Mouse (Mus musculus): ENCODE data around the gene Ocm. TPM values are rescaled to one million over a fixed set of nuclear protein-coding genes. Genes with fewer than 3 reads are reported as not detected.

Gene Ocm
- polyA plus RNA-seq (2014; fragmentation: Illumina TruSeq; extraction: RNeasy Lipid Tissue Mini Kit (QIAGEN cat#74804); ENCODE audit: low read depth, low replicate concordance), result not detected

DNA sequence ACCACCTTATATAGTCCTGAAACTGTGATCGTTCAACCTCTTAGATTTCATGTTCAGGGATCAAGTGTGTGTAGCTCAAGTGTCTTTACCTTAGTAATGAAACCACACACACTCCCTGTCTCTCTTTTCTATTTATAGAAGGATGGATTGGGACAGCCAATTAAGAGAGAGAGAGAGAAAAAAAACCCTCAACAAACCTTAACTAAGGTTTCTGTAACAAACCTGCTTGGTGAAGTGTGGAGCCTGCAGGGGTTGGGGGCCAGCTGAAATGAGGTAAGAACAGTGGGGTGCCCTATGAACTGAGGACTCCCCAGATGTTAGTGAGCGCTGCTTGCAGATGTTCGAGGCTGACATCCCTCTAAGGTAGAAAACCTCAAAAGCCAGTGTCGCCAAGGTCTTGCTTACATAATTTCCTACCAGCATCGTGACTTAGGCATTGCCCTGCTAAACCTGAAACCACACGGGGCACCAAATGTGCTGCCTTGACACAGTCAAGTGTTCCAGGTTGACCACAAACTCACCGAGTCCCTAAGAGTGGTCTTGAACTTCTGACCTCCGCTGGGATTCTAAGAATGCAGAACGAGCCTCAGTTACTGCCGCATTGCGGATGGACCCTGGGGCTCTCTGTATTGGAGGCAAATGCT lies at the start of gene Ocm:
Ocm (minus strand) TSS at position 51 of the 644 bp plus-strand sequence.

GRCm38 (mm10) chr5:144014551-144015311 lies 11.7 kb downstream of the Ocm start, which contains the start of gene Ccz1:
Gene Ccz1 (minus strand): TSS chr5:144014877.

Other genes with a start within 250 kb of the Ocm start
- 21.9 TPM for gene Eif2ak1, start 208.9 kb downstream of the Ocm start, polyA plus RNA-seq (2014; fragmentation: Illumina TruSeq; extraction: RNeasy Lipid Tissue Mini Kit (QIAGEN cat#74804); ENCODE audit: low read depth, low replicate concordance)
- gene Ankrd61, start 129.0 kb downstream of the Ocm start, polyA plus RNA-seq (2014; fragmentation: Illumina TruSeq; extraction: RNeasy Lipid Tissue Mini Kit (QIAGEN cat#74804); ENCODE audit: low read depth, low replicate concordance), result not detected
- 38.9 TPM for gene Aimp2, start 116.8 kb downstream of the Ocm start, polyA plus RNA-seq (2014; fragmentation: Illumina TruSeq; extraction: RNeasy Lipid Tissue Mini Kit (QIAGEN cat#74804); ENCODE audit: low read depth, low replicate concordance)
- 2.6 TPM for gene Pms2, start 116.7 kb downstream of the Ocm start, polyA plus RNA-seq (2014; fragmentation: Illumina TruSeq; extraction: RNeasy Lipid Tissue Mini Kit (QIAGEN cat#74804); ENCODE audit: low read depth, low replicate concordance)
- not detected for gene Gm42421, start 98.5 kb downstream of the Ocm start, polyA plus RNA-seq (2014; fragmentation: Illumina TruSeq; extraction: RNeasy Lipid Tissue Mini Kit (QIAGEN cat#74804); ENCODE audit: low read depth, low replicate concordance)
- gene Rsph10b, start 93.6 kb downstream of the Ocm start, polyA plus RNA-seq (2014; fragmentation: Illumina TruSeq; extraction: RNeasy Lipid Tissue Mini Kit (QIAGEN cat#74804); ENCODE audit: low read depth, low replicate concordance), result not detected
- 39.1 TPM for gene Ccz1, start 11.8 kb downstream of the Ocm start, polyA plus RNA-seq (2014; fragmentation: Illumina TruSeq; extraction: RNeasy Lipid Tissue Mini Kit (QIAGEN cat#74804); ENCODE audit: low read depth, low replicate concordance)
- gene Lmtk2, start 73.8 kb upstream of the Ocm start, polyA plus RNA-seq (2014; fragmentation: Illumina TruSeq; extraction: RNeasy Lipid Tissue Mini Kit (QIAGEN cat#74804); ENCODE audit: low read depth, low replicate concordance), result 14.1 TPM
- not detected for gene Bhlha15, start 163.6 kb upstream of the Ocm start, polyA plus RNA-seq (2014; fragmentation: Illumina TruSeq; extraction: RNeasy Lipid Tissue Mini Kit (QIAGEN cat#74804); ENCODE audit: low read depth, low replicate concordance)
- gene Tecpr1, start 196.9 kb upstream of the Ocm start, polyA plus RNA-seq (2014; fragmentation: Illumina TruSeq; extraction: RNeasy Lipid Tissue Mini Kit (QIAGEN cat#74804); ENCODE audit: low read depth, low replicate concordance), result 27.0 TPM
- 231 TPM for gene Bri3, start 217.8 kb upstream of the Ocm start, polyA plus RNA-seq (2014; fragmentation: Illumina TruSeq; extraction: RNeasy Lipid Tissue Mini Kit (QIAGEN cat#74804); ENCODE audit: low read depth, low replicate concordance)

Data from heart, adult 10 weeks (tissue).